Mouse (Mus musculus): ENCODE data around the gene Ankfn1. TPM values are rescaled to one million over a fixed set of nuclear protein-coding genes. Genes with fewer than 3 reads are reported as not detected.
A peak's percentile ranks its signal among the peaks of the same experiment; 100 is the strongest.

The Ankfn1 gene
- polyA plus RNA-seq, 1 experiment from 2014 or later: 2.7 TPM

DNA sequence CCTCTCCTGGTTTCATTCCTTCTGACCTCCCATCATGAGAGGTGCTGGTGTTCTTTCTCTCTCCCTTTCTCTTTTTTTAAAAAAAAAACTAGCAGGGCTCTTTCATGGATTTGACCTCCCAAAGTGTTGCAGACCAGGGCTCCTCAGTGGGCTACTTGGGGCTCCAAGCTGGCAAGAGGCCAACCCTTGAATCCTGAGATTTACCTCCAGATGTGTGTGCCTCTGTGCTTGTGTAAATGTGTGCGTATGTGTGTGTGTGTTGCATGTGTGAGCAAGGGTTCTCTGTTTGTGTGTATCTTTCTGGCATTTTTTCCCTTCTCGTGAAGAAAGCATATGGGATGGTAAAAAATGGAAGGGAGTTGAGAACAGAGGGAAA is 394.8 kb downstream of the Ankfn1 start:
- H3K9me3 ChIP-seq: no peaks in the 10 kb centered on the region
- H3K27ac ChIP-seq (replicated peaks): peak overlapping the region; percentile 84
- no peak; the same call in 1 of the 2 replicates for ATAC-seq (ENCODE audit: low FRiP score, low read depth)
- H3K36me3 ChIP-seq: no peaks in the 10 kb centered on the region
- peaks cover 17% of the 10 kb centered on the region for H3K4me1 ChIP-seq
- H3K27me3 ChIP-seq: no peaks in the 10 kb centered on the region
- 73% methylated on average over 2 of the region's 2 CpGs for WGBS
- no peak overlapping the region for H3K4me3 ChIP-seq
- no peak overlapping the region for H3K4me2 ChIP-seq (replicated peaks)
- H3K9ac ChIP-seq (replicated peaks): no peak overlapping the region

DNA sequence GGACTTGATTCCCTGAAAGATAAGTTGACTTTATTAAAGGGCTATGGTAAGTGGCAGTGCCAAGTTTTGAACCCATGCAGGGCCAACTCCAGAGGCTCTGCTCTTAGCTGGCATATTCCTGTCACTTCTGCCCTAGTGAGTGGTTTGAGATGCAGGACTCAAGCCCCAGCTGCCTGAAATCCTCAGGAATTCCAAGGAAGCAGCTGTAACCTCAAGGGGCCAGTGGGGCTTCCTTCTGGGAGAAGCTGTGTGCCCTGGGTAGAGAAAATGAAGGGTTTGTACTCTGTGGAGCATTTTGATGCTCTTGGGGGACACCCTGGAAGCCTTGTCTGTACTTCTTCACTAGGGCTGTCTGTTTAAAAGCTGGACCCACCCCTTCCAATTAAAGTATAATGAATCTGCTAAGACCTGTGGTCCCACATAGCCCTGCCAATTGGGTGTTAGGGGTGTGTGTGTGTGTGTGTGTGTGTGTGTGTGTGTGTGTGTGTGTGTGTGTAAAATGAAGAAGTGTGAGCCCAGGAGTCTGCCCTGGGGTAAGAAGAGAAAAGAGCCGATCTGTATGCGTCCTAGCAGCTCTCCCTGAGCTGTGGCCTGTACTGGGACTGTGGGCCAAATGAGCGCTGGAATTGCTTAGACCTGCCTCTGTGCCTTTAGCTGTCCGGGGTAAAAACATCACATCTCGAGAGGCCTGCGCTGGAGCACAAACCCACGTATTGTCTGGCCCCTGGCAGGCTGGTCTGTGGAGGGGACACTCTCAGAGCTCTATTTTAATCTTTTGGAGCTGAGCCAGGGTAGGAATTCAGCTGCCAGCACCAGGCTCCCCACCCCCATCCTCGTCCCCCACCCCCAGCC is 395.4 kb downstream of the Ankfn1 start:
- 13% methylated on average over 8 of the region's 8 CpGs for WGBS
- Histone ChIP-seq H3K36me3 (no peaks in the 10 kb centered on the region), H3K9me3 (no peaks in the 10 kb centered on the region), H3K4me3 (no peak overlapping the region), H3K27ac (replicated peaks) (peak overlapping the region; percentile 84), H3K4me2 (replicated peaks) (no peak overlapping the region), H3K4me1 (peaks cover 17% of the 10 kb centered on the region), H3K9ac (replicated peaks) (no peak overlapping the region), H3K27me3 (no peaks in the 10 kb centered on the region)
- ATAC-seq (ENCODE audit: low FRiP score, low read depth): peak; percentile 92

GRCm38 (mm10) chr11:89370941-89371340 is 406.5 kb downstream of the Ankfn1 start:
- H3K4me1 ChIP-seq: peaks cover 3% of the 10 kb centered on the region; the same call in 1 of the 2 replicates
- no peaks in the 10 kb centered on the region for H3K36me3 ChIP-seq
- no peaks in the 10 kb centered on the region for H3K9me3 ChIP-seq
- ATAC-seq (ENCODE audit: low FRiP score, low read depth): no peak
- no peak overlapping the region for H3K4me3 ChIP-seq
- H3K27ac ChIP-seq (replicated peaks): no peak overlapping the region
- WGBS: 82% methylated on average over 14 of the region's 14 CpGs
- no peaks in the 10 kb centered on the region; the same call in 1 of the 2 replicates for H3K27me3 ChIP-seq
- no peak overlapping the region for H3K4me2 ChIP-seq (replicated peaks)
- H3K9ac ChIP-seq (replicated peaks): no peak overlapping the region

DNA sequence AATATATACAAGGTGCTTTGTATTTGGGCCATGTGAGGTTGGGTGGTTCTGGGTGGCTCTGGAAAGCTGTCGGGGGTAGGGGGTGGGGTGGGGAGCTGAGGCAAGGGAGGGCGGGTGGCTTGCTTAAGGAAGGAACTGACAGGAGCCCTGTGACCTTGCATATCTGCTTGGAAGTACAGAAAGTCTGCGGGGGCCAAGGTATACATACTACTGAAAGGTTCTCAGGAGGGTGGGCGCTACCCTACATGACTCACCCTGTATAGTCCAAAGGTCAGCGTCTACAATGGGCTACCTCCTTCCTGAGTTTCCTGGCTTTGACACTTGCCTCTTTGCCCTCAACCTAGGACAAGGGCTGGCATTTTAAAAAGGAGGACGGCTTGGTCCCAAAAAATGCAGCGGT is 407.1 kb downstream of the Ankfn1 start:
- no peak overlapping the region for H3K4me2 ChIP-seq (replicated peaks)
- H3K4me1 ChIP-seq: peaks cover 3% of the 10 kb centered on the region; the same call in 1 of the 2 replicates
- WGBS: 86% methylated on average over 7 of the region's 7 CpGs
- ATAC-seq (ENCODE audit: low FRiP score, low read depth): no peak
- H3K9me3 ChIP-seq: no peaks in the 10 kb centered on the region
- H3K4me3 ChIP-seq: no peak overlapping the region
- H3K36me3 ChIP-seq: no peaks in the 10 kb centered on the region
- H3K27me3 ChIP-seq: no peaks in the 10 kb centered on the region; the same call in 1 of the 2 replicates
- H3K9ac ChIP-seq (replicated peaks): no peak overlapping the region
- H3K27ac ChIP-seq (replicated peaks): no peak overlapping the region

DNA sequence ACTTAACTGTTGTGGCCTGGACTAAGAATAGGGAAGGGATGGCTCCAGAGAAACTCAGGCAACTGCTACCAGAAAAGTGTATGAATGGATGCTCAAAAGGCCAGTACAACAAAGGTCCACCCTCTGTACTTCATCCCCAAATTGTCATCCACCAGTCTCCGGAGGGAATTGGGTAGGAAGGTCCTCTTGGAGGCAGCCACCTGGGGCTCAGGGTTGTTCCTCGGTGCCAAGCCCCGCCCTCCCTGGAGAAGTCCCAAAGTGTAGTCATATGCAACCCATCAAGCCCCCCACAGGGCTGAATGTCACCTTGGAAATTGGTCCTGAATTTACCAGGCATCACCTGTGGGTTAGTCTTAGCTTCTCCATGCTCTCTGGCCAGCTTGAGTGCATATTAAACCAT is 413.5 kb downstream of the Ankfn1 start:
- Histone ChIP-seq H3K27me3 (no peaks in the 10 kb centered on the region; the same call in none of the 2 replicates), H3K4me2 (replicated peaks) (no peak overlapping the region), H3K36me3 (no peaks in the 10 kb centered on the region), H3K9me3 (no peaks in the 10 kb centered on the region), H3K27ac (replicated peaks) (no peak overlapping the region), H3K4me1 (no peaks in the 10 kb centered on the region), H3K4me3 (no peak overlapping the region), H3K9ac (replicated peaks) (no peak overlapping the region)
- 89% methylated on average over 3 of the region's 3 CpGs for WGBS
- ATAC-seq (ENCODE audit: low FRiP score, low read depth): no peak

GRCm38 (mm10) chr11:89360895-89361294 is 416.6 kb downstream of the Ankfn1 start:
- 95% methylated on average over 3 of the region's 3 CpGs for WGBS
- Histone ChIP-seq H3K36me3 (no peaks in the 10 kb centered on the region), H3K4me3 (no peak overlapping the region), H3K4me1 (peaks cover 11% of the 10 kb centered on the region), H3K27ac (replicated peaks) (no peak overlapping the region), H3K4me2 (replicated peaks) (no peak overlapping the region), H3K9ac (replicated peaks) (no peak overlapping the region), H3K27me3 (no peaks in the 10 kb centered on the region; the same call in 1 of the 2 replicates), H3K9me3 (no peaks in the 10 kb centered on the region)
- ATAC-seq (ENCODE audit: low FRiP score, low read depth): no peak

DNA sequence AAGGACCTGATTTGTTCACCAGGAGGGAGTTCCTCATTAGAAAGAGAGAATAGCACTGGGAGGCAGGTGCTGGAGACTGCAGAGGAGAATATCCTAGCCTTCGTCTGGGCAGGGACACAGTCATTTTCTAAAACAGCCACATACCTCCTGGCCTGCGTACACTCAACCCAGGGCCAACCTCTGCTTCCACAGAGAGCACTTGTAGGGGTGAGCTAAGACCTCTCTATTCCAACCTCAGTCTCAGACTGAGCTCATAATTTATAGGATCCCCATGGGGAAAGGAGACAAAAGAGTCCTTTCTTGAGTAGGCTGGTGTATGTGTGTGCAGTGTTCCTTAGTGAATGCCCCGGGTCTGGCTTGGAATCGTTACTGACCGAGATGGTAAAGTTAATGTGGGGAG is 418.9 kb downstream of the Ankfn1 start:
- ATAC-seq (ENCODE audit: low FRiP score, low read depth): no peak
- peaks cover 18% of the 10 kb centered on the region for H3K4me1 ChIP-seq
- 73% methylated on average over 5 of the region's 5 CpGs for WGBS
- H3K27me3 ChIP-seq: no peaks in the 10 kb centered on the region; the same call in 1 of the 2 replicates
- H3K36me3 ChIP-seq: no peaks in the 10 kb centered on the region
- no peak overlapping the region for H3K9ac ChIP-seq (replicated peaks)
- H3K4me2 ChIP-seq (replicated peaks): no peak overlapping the region
- no peak overlapping the region for H3K4me3 ChIP-seq
- no peak overlapping the region for H3K27ac ChIP-seq (replicated peaks)
- no peaks in the 10 kb centered on the region for H3K9me3 ChIP-seq

DNA sequence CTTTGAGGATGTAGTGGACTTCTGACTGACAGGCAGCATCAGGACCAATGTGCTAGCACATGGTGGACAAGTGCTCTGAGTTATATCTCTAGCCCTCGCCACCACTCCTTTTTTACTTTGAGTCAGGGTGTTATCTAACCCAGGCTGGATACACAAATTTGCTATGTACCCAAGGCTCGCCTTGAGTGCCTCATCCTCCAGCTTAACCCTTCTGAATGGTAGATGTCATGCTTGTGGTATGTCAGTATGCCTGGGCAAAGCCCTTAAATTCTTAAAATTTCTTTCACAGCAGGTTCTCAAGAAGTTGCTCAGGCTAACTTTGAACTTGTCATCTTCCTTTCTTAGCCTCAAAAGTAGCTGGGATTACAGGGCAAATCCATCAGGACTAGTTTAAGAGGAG is 421.0 kb downstream of the Ankfn1 start:
- no peaks in the 10 kb centered on the region for H3K36me3 ChIP-seq
- ATAC-seq (ENCODE audit: low FRiP score, low read depth): no peak
- peaks cover 18% of the 10 kb centered on the region for H3K4me1 ChIP-seq
- no peak overlapping the region for H3K9ac ChIP-seq (replicated peaks)
- H3K4me2 ChIP-seq (replicated peaks): no peak overlapping the region
- 73% methylated on average over 2 of the region's 2 CpGs for WGBS
- H3K27me3 ChIP-seq: no peaks in the 10 kb centered on the region; the same call in 1 of the 2 replicates
- no peak overlapping the region for H3K4me3 ChIP-seq
- no peaks in the 10 kb centered on the region for H3K9me3 ChIP-seq
- H3K27ac ChIP-seq (replicated peaks): no peak overlapping the region

DNA sequence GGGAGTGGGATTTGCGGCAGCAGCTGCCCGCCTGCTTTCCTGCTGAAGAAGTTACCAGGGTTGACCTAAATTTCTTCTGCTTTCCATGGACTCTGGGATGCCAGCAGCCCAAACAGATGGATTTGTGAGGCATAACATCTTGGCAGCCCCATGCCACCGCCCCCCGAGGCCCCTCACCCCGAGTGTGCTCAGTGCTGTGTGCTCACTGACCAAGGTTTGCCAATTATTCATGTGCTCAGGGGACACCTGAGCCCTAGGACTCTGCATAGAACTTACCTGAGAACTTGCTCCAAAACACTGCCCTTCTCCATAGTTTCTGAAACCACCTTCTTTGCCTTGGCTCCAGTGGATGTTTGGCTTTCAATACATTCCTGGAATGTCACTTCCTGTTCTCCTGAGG is 421.4 kb downstream of the Ankfn1 start:
- Histone ChIP-seq H3K9me3 (no peaks in the 10 kb centered on the region), H3K4me1 (peaks cover 18% of the 10 kb centered on the region), H3K4me3 (no peak overlapping the region), H3K27me3 (no peaks in the 10 kb centered on the region; the same call in 1 of the 2 replicates), H3K36me3 (no peaks in the 10 kb centered on the region), H3K9ac (replicated peaks) (no peak overlapping the region), H3K4me2 (replicated peaks) (no peak overlapping the region), H3K27ac (replicated peaks) (no peak overlapping the region; the same call in 1 of the 2 replicates)
- no peak for ATAC-seq (ENCODE audit: low FRiP score, low read depth)
- 41% methylated on average over 5 of the region's 5 CpGs for WGBS

DNA sequence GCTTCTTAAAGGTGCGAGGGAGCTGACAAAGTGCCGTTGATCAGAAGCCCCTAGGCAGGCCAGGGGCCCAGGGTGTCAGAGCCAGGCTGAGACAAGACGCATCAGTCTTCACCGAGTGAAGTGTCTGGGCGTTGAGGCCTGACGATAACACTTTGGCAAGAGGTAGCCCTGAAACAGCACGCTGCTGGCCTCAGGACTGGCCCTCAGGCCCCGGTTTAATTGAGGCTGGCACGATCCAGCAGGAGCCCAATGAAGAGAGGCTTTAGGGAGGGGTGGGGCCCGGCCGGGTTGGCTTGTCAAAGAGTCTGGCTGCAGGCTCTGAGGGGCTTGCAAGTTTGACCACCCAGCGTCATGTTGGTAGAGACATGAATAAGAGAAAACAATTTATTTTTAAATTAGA is 437.2 kb downstream of the Ankfn1 start:
- 56% methylated on average over 12 of the region's 12 CpGs for WGBS
- ATAC-seq (ENCODE audit: low FRiP score, low read depth): no peak
- H3K9me3 ChIP-seq: no peaks in the 10 kb centered on the region
- H3K4me1 ChIP-seq: peaks cover 4% of the 10 kb centered on the region; the same call in 1 of the 2 replicates
- no peak overlapping the region for H3K9ac ChIP-seq (replicated peaks)
- H3K4me3 ChIP-seq: no peak overlapping the region
- H3K27me3 ChIP-seq: no peaks in the 10 kb centered on the region
- H3K27ac ChIP-seq (replicated peaks): no peak overlapping the region
- no peak overlapping the region for H3K4me2 ChIP-seq (replicated peaks)
- H3K36me3 ChIP-seq: no peaks in the 10 kb centered on the region

Data from midbrain, embryonic 12.5 days (tissue).